Mouse (Mus musculus) CH12F3 (cell line): ENCODE measurements around the gene Nek3.

ENCODE experiments used
- in situ Hi-C: fragments of 300-500 bp; cut with MboI; formaldehyde crosslinking; loops from 2 replicates; pipeline ENCODE4 v1.14.3; 2020; ENCODE audit warnings: low sequenced_read_pairs

Nek3 gene

DNA sequence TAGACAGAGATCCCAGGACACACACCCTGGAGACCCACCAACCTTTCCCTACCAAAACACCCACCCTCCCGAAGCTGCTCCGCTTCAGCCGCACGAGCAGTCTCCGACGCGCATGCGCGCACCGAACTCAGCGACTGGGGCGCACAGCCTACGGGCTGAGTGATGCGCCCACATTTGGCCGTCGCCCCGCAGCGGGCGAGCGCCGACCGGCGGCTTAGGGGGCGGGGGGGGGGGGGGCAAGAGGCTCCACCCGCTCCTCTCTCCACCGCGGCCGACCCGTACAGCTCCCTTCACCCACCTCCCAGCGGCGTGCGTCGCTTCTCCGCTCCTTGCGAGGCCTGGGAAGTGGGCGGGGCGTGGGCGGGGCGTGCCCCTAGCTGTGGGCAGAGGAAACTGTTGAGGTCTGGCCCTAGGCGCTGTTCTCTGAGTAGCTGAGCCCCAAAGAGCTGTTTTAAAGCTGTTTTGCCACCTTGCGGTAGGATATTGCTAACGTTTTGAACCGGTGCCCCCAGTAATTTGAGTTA is at the start of gene Nek3:
Gene Nek3 (minus strand): TSS at position 356 of the 524 bp plus-strand sequence.
- in situ Hi-C loops, result no loop called here

DNA sequence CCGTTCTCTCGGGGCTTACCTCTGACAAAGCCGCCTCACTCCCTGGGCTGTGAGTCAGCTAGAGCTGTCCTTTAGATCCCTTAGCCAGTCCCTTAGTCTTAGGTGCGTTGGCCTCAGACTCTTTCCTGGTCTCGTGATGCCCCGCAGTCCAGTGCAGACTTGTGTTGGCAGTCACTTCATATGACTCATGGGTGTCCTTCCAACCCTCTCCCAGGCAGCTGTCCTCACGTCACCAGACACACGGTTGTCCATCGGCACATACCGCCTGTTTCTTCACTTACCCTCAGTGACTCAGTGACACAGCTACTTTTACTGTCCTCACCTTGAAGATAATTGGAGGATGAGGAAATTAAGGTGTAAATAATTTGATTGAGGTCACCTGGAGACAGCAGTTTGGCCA is 48.6 kb upstream of the Nek3 start:
- in situ Hi-C loops, result no loop called here

DNA sequence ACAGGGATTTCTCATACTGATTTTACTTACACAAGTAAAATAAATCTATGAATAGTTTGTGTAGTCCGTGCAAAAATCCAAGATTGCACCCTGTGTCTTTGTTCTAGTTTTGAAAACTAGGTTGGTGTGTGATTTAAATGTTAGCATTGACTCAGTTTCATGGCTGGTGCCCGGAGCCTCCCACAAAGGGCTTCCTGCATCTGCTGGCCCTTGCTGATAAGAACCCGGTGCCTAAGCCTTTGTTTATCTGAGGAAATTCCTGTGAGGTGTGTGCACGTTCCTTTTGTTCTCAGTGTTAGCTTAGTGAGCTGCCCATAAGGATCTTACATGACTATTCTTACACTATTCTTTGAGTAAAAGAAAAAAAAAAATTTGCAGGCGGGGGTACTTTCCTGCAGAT is 42.8 kb upstream of the Nek3 start:
- in situ Hi-C loops, result no loop called here

DNA sequence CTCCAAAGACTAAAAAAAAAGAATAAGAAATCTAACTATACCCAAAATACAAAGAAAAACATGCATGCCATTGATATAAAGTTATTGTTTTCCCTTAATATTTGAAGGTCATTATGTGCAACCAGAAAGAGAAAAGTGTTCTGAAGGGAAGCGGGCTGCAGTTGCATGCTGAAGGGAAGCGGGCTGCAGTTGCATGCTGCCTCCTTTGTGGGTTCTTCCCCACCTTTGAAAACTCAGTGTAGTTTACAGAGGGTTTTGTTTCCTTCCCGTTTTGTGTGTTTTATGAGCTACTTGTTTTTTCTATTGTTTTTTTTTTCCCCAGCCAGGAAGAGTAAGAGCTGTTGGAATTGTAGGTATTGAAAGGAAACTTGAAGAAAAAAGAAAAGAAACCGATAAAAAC is 41.3 kb upstream of the Nek3 start:
- in situ Hi-C loops, result no loop called here

DNA sequence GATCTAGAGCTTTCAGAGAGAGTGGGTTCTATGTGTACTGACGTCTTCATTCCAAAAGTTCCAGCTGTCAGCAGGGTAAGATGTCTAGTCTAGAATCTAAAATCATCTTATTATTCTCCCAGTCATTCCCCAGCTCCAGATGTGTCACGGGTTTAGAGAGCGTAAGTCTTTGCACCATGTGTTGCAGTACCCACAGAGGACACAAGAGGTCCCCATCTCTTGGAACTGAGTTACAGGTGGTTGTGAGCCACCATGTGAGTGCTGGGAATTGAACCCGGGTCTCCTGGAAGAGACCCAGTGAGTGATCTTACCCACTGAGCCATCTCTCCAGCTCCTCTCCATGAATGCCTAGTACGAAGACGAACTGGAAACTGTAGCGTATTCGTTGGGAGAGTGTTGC is 33.2 kb upstream of the Nek3 start:
- in situ Hi-C loops, result no loop called here

DNA sequence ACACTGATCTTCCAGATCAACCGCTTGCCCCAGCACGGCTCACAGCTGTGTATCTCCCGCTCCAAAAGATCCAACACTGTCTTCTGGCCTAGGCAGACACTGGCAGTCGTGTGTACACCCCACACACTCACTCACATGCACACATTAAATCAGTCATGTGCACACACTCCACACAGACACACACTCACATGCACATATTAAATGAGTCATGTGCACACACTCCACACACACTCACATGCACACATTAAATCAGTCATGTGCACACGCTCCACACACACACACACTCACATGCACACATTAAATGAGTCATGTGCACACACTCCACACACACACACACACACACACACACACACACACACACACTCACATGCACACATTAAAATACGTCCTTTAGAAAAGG is 31.7 kb upstream of the Nek3 start:
- in situ Hi-C loops, result no loop called here

DNA sequence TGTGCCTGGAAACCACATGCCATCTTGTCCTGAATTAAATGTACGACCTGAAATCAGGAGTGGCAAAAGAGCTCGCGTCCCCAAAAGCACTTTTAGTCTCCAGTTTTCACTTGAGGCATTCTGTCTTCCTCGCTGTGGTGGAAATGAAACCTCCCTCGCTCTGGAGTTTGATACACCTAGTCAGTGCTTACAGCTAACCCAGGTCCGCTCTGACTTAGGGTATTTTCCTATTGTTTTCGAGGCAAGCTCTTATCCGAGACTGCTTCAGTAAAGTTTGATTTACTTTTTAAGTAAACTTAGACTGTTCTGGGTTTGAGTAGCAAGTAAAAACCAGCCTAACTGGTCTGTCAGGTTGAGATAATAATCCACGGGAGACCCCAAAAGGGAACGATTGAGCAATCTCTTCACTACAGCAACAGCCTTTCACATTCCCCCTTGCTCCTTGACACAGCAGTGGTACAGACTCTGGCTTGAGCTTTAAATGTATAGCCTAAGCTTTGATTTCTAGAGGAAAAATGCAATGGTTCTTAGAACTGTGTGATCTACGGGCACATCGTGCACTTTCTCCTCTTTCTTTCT is 27.3 kb upstream of the Nek3 start:
- in situ Hi-C loops, result no loop called here

DNA sequence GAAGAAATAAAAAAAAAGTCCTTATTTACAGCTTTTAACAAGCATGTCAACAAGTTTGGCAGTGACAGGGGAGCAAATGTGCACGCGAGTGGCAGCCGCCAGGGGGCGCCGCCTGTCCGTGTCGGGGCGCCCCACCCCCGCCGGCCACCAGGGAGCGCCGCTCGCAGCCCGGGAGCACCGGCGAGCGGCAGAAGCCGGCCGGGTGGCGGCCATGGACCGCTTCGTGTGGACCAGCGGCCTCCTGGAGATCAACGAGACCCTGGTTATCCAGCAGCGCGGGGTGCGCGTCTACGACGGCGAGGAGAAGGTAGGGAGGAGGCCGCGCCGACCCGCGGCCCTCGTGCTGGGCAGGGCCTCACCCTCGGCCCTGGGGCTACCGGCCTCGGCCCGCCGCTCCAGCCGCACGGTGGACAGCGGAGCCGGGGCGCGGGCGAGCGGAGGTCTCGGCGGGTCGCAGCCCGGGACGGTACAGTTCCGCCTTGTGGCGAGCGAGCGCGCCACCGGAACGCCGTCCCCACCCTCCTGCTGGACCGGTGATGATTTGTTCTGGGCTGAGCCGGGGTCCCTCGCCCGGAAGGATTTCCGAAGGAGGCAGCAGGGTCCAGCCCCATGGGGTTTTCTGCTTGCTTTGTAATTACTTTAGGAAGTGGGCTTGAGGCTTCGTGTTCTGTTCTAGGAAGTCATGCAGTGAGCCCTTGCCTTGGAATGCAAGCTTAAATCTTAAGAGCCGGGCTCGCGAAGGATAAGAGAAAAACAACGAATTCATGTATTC is 26.6 kb upstream of the Nek3 start, which contains the start of gene Vps36:
Gene Vps36 (plus strand): TSS at position 150 of the 772 bp plus-strand sequence.
- in situ Hi-C loops, result no loop called here

DNA sequence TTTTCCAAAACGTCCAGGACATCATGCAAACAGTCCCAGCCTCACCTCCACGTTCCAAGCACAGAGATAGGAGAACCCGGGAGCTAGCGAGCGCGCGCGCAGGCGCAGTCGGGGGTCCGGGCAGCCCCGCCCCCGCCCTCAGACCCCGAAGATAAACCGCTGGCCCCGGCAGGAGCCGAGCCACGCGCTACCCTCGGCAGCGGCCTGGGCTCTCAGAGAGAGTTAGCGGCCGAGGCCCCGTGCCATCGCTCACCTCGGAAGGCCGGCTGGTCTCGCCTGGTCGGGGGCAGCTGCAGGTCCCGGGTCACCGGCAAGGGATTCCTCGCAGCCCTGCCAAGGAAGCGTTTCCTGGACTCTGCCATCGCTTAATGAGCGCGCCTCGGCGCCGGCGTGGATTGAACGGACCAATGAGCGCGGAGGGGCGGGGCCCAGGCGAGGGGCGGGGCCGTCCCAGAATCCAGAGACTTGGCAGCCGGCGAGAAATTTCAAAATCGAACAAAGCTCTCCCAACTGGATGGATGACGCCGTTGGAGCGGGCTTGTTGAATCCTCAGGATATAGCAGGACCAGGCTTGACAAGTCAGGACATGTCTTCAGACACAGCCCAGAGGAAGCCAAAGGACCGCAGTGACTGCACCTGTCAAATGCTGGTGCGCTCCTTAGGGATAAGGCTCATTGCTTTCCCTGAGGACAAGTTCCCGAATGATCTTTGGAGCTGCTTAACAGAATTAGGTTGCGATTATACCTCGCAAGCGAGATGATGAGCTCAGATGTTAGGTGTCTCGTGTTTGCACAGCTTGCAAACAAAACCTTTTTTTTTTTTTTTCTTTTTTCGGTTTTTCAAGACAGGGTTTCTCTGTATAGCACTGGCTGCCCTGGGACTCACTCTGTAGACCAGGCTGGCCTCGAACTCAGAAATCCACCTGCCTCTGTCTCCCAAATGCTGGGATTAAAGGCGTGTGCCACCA is 19.5 kb upstream of the Nek3 start, which contains the start of gene Ckap2:
Gene Ckap2 (minus strand): TSS at position 389 of the 967 bp plus-strand sequence.
- in situ Hi-C loops, result no loop called here

DNA sequence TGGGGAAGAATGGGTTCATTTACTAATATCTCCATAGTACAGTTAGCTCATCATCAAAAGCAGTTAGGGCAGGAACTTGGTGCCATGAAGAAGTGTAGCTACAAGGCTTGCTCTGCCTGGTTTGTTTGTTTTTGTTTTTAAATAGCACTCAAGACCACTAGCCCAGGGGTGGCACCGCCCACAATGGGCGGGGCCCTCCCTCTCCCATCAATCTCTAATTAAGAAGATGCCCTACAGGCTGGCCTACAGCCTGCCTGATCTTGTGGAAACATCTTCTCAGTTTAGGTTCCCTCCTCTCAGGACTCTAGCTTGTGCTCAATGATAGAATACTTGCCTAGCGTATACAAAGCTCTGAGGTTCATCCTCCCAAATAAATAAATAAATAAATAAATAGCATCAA is 18.6 kb upstream of the Nek3 start:
- in situ Hi-C loops, result no loop called here

DNA sequence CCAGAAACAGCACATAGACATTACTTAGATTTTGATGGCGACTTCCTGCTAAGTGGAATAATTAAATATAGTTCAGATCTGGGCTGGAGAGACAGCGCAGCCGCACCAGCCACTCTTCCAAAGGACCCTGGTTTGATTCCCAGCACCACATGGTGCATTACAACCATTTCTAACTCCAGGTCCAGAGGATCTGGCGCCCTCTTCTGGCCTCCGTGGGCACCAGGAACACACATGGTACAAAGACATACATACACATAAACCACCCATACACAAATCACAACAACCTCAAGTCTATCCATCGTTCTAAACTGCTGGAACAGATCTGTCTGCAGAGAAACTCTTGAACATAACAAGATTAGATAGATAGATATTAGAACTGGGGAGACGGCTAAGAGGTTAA is 9.7 kb upstream of the Nek3 start:
- in situ Hi-C loops, result no loop called here

DNA sequence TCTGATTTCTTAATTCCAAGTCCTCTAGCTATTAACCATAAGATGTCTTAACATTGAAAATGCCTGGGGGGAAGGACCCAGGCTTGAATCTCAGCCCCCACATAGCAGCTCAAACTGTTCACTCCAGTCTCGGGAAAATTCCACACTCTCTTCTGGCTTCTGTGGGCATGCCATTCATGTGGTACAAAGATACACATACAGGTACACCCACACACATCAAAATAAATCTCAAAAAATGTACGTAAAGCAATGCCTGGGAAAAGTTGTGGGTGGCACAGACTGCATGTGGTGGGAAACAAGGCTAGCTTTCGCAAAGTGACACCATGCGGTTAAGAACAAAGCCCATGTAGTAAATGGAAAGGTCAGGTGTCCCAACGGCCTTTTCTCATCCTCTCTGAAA is 2.9 kb upstream of the Nek3 start:
- in situ Hi-C loops, result no loop called here

DNA sequence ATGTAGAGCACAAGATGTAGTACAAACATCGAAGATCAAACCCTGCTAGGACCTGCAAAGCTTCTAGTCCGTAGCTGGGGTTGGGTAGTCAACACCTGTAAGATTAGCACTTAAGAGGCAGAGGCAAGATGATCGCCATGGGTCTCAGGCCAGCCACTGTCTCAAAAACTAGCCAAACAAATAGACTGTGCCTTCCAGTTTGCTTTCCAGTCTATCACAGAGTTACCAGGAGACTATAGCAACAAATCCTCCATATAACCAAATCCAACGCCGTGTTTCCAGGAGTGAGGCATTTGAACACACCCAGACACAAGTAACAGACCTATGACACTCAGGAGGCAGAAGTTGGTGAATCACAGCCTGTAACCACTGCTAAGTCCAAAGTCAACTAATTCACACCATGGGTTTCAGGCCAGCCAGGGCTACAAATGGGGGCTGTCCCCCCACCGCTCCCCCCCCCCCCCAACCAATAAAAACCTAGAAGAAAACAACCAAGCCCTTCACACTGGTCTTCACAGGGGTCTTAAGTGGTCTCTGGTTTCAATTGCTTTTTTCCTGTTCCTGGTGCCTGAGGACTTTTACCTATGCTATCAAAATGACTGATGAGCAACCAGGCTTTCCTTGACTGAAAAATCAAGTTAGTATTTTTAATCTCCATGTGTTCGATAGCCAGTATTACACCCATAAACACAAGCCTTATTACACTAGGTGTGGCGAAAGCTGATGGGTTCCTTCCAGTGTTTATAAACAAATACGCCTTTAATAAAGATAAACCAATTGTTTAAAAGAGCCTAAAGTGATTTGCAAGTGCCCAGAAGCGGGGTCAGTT is 770 bp downstream of the Nek3 start:
- in situ Hi-C loops, result no loop called here

DNA sequence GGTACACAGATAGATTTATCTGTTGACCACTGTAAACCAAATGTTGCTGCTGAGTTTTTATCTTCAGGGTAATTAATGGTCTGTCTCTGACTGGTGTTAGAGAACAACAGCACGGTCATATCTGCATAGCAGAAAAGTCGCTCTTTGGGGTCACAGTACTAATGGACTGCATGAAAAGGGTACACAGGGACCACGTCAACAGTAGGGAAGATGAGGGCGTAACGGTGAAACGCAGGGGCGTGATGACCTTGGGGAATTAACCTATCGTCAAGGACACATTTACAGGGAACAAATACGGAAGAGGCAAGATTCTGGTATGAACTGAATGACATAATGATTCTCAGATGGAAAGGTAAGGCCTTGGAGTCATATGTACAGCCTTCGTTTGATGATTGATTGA is 1.8 kb downstream of the Nek3 start:
- in situ Hi-C loops, result no loop called here

DNA sequence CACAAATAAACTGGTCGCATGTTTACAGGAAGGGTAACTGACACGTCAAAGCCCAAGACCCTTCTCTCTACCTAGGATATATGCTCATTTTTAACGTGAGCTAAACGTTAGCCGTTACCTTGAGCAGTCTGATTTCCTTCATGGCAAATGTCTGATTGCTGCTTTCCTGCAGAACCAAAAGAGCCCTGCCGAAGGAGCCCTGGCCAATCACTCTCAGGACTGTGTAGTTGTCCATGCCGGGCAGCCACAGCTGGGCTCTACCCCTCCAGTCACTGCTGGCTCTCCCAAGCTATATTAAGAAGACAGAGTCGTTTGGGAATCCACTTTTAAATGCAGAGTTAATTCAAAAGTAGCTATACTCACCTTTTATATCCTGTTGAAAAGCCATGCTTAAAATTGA is 4.0 kb downstream of the Nek3 start:
- in situ Hi-C loops, result no loop called here

DNA sequence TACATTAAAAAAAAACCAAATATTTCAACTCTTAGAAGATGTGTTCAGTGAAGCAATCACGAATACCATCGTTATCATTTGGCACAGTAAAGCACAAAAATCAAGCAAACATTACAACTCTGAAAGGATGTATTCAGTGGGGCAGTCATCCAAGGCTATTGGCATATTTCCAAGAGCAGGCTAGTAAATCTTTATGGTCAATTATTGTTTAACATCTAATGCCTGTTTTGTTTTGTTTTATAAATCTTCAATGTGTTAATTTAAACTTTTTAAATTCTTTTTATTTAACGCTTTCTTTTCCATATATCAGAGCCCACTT is 15.9 kb downstream of the Nek3 start:
- in situ Hi-C loops, result no loop called here

DNA sequence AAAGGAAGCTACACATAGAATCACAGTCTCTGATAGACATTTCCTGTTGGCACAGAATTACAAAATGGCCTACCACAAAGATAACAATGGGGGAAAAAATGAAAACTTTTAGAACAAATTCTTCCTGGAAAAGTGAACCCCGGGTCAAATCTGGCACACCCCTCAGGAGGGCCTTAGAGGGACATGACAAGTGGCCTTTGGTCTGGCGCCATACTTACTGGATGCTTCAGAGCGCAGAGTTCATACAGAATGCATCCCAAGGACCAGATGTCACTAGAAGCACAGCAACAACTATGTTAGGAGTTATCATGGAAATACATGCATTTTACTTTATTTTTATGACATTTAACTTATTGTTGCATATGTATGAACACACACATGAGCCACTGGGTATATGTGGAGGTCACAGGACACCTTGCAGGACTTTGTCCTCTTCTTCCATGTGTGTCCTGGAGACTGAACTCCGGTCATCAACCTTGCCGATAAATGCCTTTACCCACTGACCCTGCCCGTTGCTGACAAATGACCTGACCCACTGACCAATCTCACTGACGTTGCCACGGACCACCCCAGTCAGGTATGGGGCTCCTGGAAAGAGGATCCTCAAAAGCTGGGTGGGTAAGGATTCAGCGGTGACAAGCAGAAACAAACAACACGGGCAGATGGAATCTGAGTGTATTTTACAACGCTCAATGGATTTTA is 16.4 kb downstream of the Nek3 start:
- in situ Hi-C loops, result no loop called here

DNA sequence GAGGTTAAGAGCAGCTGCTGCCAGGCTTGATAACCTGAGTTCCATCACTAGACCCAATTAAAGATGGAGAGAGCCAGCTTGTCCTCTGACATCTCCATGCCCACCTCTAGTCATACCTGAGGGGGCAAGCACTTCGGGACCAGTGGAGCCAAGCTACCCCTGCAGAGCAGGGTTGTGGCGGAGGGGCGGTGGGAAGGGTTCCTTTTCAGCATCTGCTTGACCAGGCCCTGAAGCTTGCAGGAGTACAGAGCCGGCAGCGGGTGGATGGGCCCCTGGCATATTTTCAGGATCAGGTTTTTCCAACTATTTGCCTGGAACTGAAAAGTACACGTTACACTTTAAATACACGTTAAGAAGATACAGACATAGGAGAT is 17.9 kb downstream of the Nek3 start:
- in situ Hi-C loops, result no loop called here

DNA sequence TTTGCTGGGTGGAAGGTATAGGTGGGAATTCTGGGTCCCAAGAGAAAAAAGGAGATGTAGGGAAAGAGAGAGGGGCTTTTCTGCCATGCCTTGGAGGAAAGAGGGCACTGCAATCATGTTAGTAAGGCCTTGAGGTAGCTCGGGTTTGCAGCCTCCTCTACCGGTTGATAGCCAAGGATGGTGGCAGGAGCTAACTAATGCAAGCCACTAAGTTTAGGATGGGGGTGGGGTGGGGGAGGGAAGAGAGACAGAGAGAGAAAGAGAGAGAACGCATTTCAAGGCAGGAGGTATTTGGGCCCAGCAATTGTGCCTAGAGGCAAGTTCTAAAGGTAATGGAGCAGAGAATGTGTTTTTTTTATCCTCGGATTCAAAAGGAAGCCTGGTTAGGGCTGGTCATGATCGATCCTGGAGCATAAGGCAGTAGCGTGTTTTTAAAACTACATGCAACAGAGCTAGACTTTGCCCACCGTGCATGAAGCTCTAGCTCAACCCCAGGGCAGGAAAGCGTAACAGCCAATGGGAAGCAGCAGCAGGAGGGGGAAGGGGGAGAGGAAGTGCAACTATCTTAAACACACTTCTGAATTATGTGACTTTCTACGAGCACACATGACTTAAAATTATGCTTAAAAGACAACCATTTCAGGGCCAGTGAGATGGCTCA is 18.4 kb downstream of the Nek3 start:
- in situ Hi-C loops, result no loop called here

DNA sequence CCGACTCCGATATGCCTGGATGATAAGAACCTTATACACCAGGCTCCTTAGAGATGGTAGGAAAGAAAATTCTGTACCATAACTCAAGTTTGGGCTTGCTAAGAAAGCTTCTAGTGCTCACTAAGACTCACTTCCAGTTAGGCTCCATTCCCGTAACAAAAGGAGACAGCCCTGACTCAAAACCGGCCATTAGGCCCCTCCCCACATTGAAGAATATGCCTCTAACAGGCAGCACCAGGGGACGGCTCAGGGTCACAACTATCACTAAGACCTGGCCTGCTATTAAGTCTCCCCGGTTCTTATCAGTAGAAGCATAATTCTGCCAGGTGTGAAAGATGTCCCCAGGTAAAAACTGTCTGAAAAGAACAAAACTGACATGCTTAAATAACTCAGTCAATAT is 20.4 kb downstream of the Nek3 start:
- in situ Hi-C loops, result no loop called here
